21 mouse cellular contexts compared by ENCODE assay signal in genomic region chr17:64109871-64110270, GRCm38 (mm10).
A peak's percentile ranks its signal among the peaks of the same experiment; 100 is the strongest.
DNase-seq lines count a peak whose midpoint lies in the region; ATAC-seq lines count a peak whose summit lies in the region.
"Had no signal": no experiment of that assay in that cellular context is flagged by ENCODE, and none has a peak within 500 bp of the region (broad histone marks: within the 10 kb centered on the region; RNA-seq: fewer than 3 reads in every experiment).

No protein-coding gene starts in this region.

- no peaks in the 10 kb centered on the region for H3K36me3 ChIP-seq in midbrain, embryonic 16.5 days (ENCODE audit: control insufficient read depth, insufficient read depth, low read length)
- H3K36me3 ChIP-seq in midbrain, embryonic 10.5 days, result no peaks in the 10 kb centered on the region
- no peaks in the 10 kb centered on the region for H3K36me3 ChIP-seq in intestine, embryonic 16.5 days (ENCODE audit: control insufficient read depth, insufficient read depth, low read length)
- no peaks in the 10 kb centered on the region for H3K36me3 ChIP-seq in forebrain, embryonic 12.5 days (replicated peaks)
- H3K36me3 ChIP-seq: hindbrain, embryonic 15.5 days; neural tube, embryonic 15.5 days; stomach, embryonic 15.5 days had no signal

- no peak overlapping the region for H3K4me2 ChIP-seq in midbrain, embryonic 16.5 days (ENCODE audit: low read length)
- H3K4me2 ChIP-seq in intestine, embryonic 16.5 days (ENCODE audit: low read depth, low read length), result no peak overlapping the region
- H3K4me2 ChIP-seq in forebrain, embryonic 12.5 days, result no peak overlapping the region
- H3K4me2 ChIP-seq: heart, embryonic 11.5 days; hindbrain, embryonic 15.5 days; neural tube, embryonic 15.5 days; stomach, embryonic 15.5 days had no signal

- no peak overlapping the region for H3K9ac ChIP-seq in midbrain, embryonic 16.5 days (ENCODE audit: low read depth, low read length)
- no peak overlapping the region for H3K9ac ChIP-seq in intestine, embryonic 16.5 days (ENCODE audit: low read depth, low read length)
- no peak overlapping the region for H3K9ac ChIP-seq in forebrain, embryonic 12.5 days
- H3K9ac ChIP-seq: hindbrain, embryonic 15.5 days; liver, postnatal 0 days; neural tube, embryonic 15.5 days; stomach, embryonic 15.5 days had no signal

- peak overlapping the region; percentile 52 for H3K27ac ChIP-seq in midbrain, embryonic 16.5 days (ENCODE audit: low read length)
- no peak overlapping the region for H3K27ac ChIP-seq in midbrain, embryonic 10.5 days (replicated peaks)
- H3K27ac ChIP-seq in intestine, embryonic 16.5 days (ENCODE audit: low read length), result no peak overlapping the region
- H3K27ac ChIP-seq in forebrain, embryonic 12.5 days, result no peak overlapping the region
- H3K27ac ChIP-seq: hindbrain, embryonic 15.5 days; neural tube, embryonic 15.5 days; stomach, embryonic 15.5 days had no signal

- peaks cover 6% of the 10 kb centered on the region for H3K4me1 ChIP-seq in midbrain, embryonic 16.5 days (ENCODE audit: control insufficient read depth, insufficient read depth, low read length)
- peaks cover 6% of the 10 kb centered on the region for H3K4me1 ChIP-seq in midbrain, embryonic 10.5 days
- H3K4me1 ChIP-seq in intestine, embryonic 16.5 days (ENCODE audit: control insufficient read depth, insufficient read depth, low read length), result no peaks in the 10 kb centered on the region
- H3K4me1 ChIP-seq in forebrain, embryonic 12.5 days, result no peaks in the 10 kb centered on the region; the same call in 1 of the 2 replicates
- H3K4me1 ChIP-seq: neural tube, embryonic 15.5 days; stomach, embryonic 15.5 days had no signal

- WGBS in midbrain, embryonic 16.5 days, result 49% methylated on average over 8 of the region's 8 CpGs
- WGBS in midbrain, embryonic 10.5 days, result 88% methylated on average over 8 of the region's 8 CpGs
- WGBS in intestine, embryonic 16.5 days, result 87% methylated on average over 8 of the region's 8 CpGs
- 83% methylated on average over 8 of the region's 8 CpGs for WGBS in forebrain, embryonic 12.5 days

- no peak overlapping the region for H3K4me3 ChIP-seq in midbrain, embryonic 16.5 days (ENCODE audit: low read depth, low read length)
- no peak overlapping the region for H3K4me3 ChIP-seq in midbrain, embryonic 10.5 days
- no peak overlapping the region for H3K4me3 ChIP-seq in intestine, embryonic 16.5 days (ENCODE audit: low read length)
- no peak overlapping the region for H3K4me3 ChIP-seq in forebrain, embryonic 12.5 days (replicated peaks)
- H3K4me3 ChIP-seq: hindbrain, embryonic 15.5 days; megakaryocyte, embryonic 14.5 days; myocyte; neural tube, embryonic 15.5 days; stomach, embryonic 15.5 days had no signal

- no peaks in the 10 kb centered on the region for H3K9me3 ChIP-seq in midbrain, embryonic 16.5 days (replicated peaks; ENCODE audit: control insufficient read depth, low read length, poor library complexity, severe bottlenecking)
- H3K9me3 ChIP-seq in midbrain, embryonic 10.5 days (replicated peaks), result no peaks in the 10 kb centered on the region
- no peaks in the 10 kb centered on the region for H3K9me3 ChIP-seq in intestine, embryonic 16.5 days (ENCODE audit: control insufficient read depth, low read length)
- no peaks in the 10 kb centered on the region for H3K9me3 ChIP-seq in forebrain, embryonic 12.5 days
- H3K9me3 ChIP-seq: G1E; hindbrain, embryonic 15.5 days; megakaryocyte, embryonic 14.5 days; neural tube, embryonic 15.5 days; stomach, embryonic 15.5 days had no signal

- DNase-seq in midbrain, embryonic 10.5 days (ENCODE audit: low spot score), result no peak
- DNase-seq in brain, adult 2 months (ENCODE audit: low read depth, low spot score), result peak; percentile 66
- peak; percentile 34 for DNase-seq in cerebellum, adult 8-10 months
- no peak for DNase-seq in right cerebral cortex, postnatal 25 days
- DNase-seq: kidney, adult 8-10 months; kidney, postnatal 36 days; liver; liver, postnatal 0 days; lung, postnatal 14 days; right cerebral cortex, adult 18-20 months; thymus, adult 2 months had no signal

- no peak for ATAC-seq in midbrain, embryonic 16.5 days
- no peak for ATAC-seq in intestine, embryonic 16.5 days
- no peak for ATAC-seq in forebrain, embryonic 12.5 days (ENCODE audit: low FRiP score)
- ATAC-seq: liver, postnatal 0 days had no signal

- no peaks in the 10 kb centered on the region for H3K27me3 ChIP-seq in midbrain, embryonic 16.5 days (ENCODE audit: control insufficient read depth, insufficient read depth, low read depth, low read length)
- H3K27me3 ChIP-seq in midbrain, embryonic 10.5 days (ENCODE audit: low read depth, poor library complexity, severe bottlenecking), result no peaks in the 10 kb centered on the region
- no peaks in the 10 kb centered on the region for H3K27me3 ChIP-seq in intestine, embryonic 16.5 days (replicated peaks; ENCODE audit: control insufficient read depth, insufficient read depth, low read length)
- H3K27me3 ChIP-seq in forebrain, embryonic 12.5 days, result no peaks in the 10 kb centered on the region
- H3K27me3 ChIP-seq: hindbrain, embryonic 15.5 days; megakaryocyte, embryonic 14.5 days; neural tube, embryonic 15.5 days; stomach, embryonic 15.5 days had no signal

Comparison
In these comparisons a context has a peak if more than half of its experiments do, and no peak if none do; other contexts are left out.
1. DNase-seq: peak in brain, adult 2 months (single experiment) and cerebellum, adult 8-10 months (single experiment); none in midbrain, embryonic 10.5 days (single experiment) and right cerebral cortex, postnatal 25 days (single experiment).